Mouse (Mus musculus): ENCODE results near the gene Slc17a6.

The Slc17a6 gene

DNA sequence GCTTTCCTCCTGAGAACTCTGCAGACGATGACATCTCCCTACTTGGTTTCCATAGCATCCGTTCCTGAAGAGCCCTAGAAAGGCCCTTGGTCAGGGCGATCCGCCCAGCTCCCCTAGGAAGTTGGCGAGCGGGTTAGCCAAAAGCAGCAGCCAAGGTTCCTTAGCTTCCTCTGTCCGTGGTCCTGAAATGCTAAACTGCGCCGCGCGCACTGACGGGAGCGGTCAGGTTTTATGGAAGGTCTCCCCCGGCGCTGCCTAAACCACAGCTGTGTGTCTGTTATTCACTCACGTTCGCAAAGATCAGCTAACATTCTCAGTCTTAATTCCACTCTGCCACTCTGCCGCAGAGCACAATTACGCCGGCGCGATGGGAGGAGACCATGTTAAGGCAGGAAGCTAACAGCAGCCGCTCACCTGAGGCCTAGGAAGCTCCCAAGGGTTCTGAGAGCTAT is at the start of gene Slc17a6:
Slc17a6 (plus strand) TSS at position 313 of the 452 bp plus-strand sequence.
- peak; percentile 29 for DNase-seq (ENCODE audit: low read depth)

DNA sequence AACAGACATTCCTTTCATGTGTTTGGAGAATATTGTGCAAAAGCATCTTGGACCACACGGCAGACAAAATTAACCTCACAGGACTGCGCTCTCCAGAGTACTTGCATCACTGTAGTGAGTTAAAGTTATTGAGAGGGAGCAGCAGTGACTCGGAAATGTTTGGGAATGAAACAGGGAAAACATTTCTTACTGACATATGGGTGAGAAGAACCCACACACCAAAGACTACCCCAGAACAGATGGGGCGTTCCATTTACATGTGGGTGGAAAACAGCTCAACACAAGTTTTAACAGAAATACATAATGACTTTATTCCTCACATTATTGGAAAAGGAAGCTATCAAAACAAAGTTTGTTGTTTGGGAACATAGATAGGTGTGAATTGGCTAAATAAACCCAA is 21.8 kb upstream of the Slc17a6 start:
- DNase-seq (ENCODE audit: low read depth) = no peak

DNA sequence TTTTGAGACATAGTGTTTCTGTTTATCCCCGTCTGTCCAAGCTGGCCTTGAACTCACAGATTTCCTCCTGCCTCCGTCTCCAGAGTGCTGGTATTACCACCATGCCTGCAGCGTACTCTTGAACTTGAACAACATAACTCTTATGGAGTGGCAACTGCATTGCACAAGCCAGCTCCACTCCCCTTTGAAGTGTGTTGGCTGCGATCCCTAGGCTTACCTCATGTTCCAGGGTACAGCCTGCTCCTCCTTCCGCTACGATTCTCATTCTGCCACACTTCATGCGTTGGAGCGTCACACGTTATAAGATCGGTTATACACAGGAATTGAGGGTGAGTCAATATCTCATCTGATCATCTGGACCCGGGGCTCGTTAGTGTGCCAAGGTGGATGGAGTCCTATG is 18.1 kb upstream of the Slc17a6 start:
- no peak for DNase-seq (ENCODE audit: low read depth)

GRCm38 (mm10) chr7:51614404-51614803 is 7.4 kb upstream of the Slc17a6 start:
- DNase-seq (ENCODE audit: low read depth) = peak; percentile 47

DNA sequence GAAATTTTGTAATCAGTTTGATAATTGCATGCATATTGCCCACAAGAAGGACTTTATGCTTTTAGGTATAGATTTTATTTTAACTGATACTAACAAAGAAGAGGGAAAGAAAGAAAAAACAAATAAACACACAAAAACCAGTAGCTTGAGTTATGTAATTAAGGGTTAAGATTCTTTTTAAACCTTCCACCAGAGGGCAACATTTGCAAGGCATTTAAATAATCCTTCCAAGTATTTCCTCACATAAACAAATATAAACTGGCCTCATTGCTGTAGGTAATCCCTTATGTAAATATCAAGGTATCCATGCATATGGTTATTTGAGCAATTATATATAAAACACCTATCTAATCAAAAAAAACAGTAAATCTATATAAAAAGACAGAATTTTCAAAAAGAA is 3.9 kb upstream of the Slc17a6 start:
- peak; percentile 44 for DNase-seq (ENCODE audit: low read depth)

GRCm38 (mm10) chr7:51618412-51618811 is 3.4 kb upstream of the Slc17a6 start:
- DNase-seq (ENCODE audit: low read depth) = no peak

- no peak for DNase-seq (ENCODE audit: low read depth)
Observed at GRCm38 (mm10) chr7:51619977-51620376, 1.8 kb upstream of the Slc17a6 start.

GRCm38 (mm10) chr7:51622196-51622595 is 390 bp downstream of the Slc17a6 start:
- DNase-seq (ENCODE audit: low read depth) = no peak

DNA sequence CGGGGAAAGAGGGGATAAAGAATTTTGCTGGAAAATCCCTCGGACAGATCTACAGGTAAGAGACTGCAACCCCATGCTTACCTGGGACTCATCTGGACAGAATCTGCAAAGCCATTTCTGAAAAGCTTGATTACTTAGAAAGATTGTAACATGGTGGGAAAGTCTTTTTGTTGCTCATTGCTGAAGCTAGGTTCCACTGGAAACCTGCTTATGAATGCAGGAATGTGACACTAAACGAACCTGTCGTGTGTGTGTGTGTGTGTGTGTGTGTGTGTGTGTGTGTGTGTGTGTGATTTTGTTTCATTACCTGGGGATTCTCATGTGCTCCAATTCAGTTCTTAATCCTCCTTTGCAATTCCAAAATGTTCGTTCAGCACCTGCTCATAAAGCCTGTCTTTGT is 860 bp downstream of the Slc17a6 start:
- no peak for DNase-seq (ENCODE audit: low read depth)

DNA sequence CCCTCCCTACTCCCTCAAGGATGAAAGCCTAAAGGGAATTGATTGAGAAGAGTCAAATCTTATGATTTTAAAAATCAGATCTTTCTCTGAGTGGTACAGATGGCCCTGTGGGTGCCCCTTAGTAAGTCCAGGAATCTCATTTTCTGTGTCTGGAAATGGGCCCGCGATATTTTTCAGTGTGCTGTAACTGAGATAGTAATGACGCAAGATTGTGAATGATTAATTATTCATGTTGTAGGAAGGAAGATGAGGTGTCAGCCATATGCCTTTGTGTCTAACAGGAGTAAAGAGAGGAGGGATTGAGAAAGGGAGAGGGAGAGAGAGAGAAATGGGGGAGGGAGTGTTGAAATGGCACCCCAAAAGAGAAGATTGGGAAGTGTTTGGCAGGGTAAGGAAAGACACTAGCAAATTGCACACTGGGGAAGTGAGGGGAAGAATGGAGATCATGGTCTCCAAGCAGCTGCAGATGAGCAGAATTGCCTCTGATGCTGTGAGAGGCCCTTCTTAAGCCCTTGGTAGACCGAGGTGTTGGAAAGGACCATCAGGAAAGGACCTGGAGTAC is 2.6 kb downstream of the Slc17a6 start:
- DNase-seq (ENCODE audit: low read depth) = no peak

DNA sequence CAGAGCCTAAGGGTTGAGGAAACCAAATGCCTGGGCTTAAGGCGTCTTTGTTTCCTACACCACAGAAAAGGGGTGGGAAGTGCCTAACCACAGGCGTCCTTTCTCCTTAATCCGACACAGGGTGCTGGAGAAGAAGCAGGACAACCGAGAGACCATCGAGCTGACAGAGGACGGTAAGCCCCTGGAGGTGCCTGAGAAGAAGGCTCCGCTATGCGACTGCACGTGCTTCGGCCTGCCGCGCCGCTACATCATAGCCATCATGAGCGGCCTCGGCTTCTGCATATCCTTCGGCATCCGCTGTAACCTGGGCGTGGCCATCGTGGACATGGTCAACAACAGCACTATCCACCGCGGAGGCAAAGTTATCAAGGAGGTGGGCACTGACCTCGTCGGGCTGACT is 3.4 kb downstream of the Slc17a6 start:
- DNase-seq (ENCODE audit: low read depth) = no peak

DNA sequence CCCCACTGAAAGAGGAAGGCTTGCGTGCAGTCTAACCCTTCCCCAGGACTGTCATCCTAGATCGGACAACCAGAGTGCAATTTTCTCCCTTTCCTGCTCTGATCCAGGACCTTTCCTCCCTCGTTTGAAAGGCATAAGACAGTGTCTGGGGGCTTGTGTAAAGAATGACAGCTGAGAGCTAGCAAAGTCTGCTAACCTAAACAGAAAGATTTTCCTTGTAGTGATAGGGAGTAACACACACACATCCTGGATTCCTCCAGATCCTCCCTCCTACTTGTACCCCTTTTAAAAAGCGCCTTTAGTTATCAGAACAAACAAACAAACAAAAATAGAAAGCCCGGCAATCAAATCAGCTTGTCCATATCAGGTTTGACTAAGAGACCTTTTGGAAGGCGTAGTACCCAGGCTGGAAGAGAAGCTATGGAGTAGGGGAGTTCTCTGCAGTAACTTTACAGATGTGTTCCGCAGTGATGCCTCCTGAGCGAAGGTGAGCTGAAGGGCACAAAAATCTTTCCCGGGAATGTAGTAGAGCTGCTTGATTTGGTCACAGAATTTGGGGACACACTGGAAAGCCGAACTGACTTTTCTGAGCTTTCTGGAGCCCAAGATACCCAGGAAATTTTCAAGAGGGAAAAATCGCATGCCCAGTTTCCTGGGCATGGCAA is 3.9 kb downstream of the Slc17a6 start:
- no peak for DNase-seq (ENCODE audit: low read depth)

DNA sequence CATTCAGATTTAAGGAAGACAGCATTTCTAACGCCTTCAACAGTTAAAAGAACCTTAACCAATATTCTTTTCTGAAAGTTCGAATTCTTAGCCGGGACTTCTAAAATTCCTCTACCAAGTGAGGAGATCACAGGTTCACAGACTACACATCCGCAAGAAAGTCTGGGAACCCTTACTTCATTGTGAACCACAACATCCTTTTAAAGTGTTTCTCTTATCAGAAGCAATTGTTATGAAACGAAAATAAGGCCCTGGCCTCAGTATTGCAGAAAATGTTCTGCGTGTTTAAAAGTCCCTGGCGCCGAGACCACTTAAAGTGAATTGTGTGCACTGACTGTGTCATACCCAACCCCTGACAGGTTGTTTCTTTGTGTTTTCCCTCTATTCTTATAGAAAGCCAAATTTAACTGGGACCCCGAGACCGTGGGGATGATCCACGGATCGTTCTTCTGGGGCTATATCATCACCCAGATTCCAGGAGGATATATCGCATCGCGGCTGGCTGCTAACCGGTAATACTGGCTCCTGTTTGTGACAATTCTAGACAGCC is 4.7 kb downstream of the Slc17a6 start:
- no peak for DNase-seq (ENCODE audit: low read depth)

GRCm38 (mm10) chr7:51627001-51627631 is 5.3 kb downstream of the Slc17a6 start:
- no peak for DNase-seq (ENCODE audit: low read depth)

- DNase-seq (ENCODE audit: low read depth) = no peak
Observed at GRCm38 (mm10) chr7:51627666-51628065, 5.9 kb downstream of the Slc17a6 start.

DNA sequence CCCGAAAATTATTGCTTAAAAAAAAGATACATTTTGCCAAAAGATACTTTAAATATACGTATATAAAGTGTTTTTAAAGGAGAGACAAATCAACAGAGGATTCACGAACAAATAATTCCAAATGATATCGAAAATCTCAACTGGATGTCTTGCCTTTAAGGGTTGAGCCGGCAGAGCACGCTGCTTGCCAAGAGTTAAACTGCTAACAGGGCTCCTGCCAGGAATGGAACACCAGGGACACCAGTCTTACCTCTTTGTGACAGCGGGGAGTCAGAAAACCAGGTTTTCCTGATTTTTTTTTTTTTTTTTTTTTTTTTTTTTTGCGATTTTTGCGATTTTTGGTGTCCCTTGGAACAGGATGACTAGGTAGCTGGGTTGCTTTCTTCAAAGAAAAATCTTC is 6.5 kb downstream of the Slc17a6 start:
- no peak for DNase-seq (ENCODE audit: low read depth)

GRCm38 (mm10) chr7:51629206-51629605 is 7.4 kb downstream of the Slc17a6 start:
- DNase-seq (ENCODE audit: low read depth) = no peak

DNA sequence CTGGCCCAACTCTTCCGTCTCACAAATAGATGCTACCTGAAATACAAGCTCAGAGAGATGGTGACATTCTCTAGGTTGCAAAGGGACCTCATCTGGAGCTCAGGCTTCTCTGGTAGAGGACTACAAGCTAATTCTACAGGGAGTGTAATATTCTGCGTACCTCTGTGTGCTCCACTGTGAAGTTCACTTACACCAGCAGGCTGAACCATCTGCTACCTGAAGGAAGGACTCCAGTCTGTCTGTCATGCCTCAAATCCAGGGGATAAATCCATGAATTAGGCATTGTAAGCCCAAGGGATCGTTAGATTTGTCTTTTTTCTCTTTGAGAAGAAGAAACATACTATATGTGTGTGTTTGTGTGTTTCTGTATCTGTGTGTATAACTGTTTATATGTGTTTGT is 9.4 kb downstream of the Slc17a6 start:
- no peak for DNase-seq (ENCODE audit: low read depth)

DNA sequence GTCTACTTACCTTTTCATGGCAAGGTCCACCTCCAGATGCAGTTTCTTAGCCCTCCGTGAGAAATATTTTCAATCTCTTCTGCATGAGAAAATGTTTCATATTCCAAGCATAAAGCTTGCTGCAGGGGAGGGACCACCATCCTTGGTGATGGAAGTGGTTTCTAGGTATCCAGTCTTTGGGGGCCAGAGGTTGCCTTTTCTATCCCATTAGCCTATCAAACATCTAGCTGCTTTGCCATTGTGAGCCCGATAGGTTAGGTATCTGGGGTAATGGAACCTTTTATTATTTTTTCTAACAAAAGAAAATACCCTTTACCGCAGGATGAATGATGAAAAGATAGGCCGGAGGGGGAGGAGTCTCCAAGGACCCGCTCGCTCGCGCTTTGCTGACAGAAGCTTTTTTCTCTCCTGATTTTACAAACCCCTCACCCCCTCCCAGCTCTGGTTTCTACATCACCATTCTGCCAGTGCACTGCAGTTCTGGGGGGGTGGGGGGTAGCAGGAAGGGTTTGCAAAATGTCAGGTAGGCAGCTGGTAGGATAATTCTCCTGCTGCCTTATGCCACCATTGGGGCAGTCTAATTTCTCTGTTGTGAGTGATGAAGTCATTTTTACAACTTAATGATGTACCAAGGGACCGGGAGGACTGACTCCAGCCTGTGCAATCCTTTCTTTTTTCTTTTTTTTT is 10.9 kb downstream of the Slc17a6 start:
- DNase-seq (ENCODE audit: low read depth) = no peak

GRCm38 (mm10) chr7:51633230-51633844 is 11.5 kb downstream of the Slc17a6 start:
- DNase-seq (ENCODE audit: low read depth) = no peak

DNA sequence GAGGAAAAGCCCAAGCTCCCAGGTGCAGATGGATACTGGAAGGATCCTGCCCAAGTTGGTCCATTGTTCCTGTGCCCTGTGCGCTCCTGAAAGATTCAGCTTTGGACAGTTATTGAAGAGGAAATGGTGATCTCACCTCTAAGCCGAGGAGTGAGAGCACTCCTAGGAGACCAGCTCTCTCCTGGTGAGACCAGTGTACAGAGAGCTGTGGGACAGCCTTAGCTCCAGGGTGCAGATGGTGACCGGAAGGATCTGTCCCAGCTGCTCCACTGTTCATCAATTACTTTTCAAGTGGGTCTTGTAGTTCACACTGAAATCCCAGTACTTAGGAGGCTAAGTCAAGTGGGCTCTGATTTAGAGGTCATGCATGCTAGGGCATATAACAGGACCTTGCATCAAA is 35.3 kb downstream of the Slc17a6 start:
- no peak for DNase-seq (ENCODE audit: low read depth)

DNA sequence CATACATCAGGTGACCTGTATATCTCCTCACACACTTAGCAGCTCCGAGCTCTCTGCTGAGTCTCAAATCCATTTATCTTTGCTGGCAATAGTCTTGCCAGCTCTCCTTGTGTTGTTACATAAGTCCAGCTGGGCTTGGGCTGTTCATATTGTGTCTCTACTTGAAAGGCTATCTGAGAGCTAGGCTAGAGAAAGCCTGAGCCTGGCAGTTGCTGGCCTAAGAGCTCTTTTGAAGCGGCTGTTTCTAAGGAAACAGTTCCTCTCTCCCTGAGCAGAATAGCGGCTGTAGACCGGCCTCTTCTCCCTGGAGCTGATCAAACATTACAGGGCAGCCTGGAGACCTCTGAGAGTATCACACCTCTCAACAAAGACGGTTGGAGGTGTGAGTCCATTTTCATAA is 40.6 kb downstream of the Slc17a6 start:
- no peak for DNase-seq (ENCODE audit: low read depth)

Data from induced T-regulatory cell, adult 2 months (primary cell).